Mouse (Mus musculus): ENCODE measurements at regions not wholly inside any gene's neighbourhood (a gene's known extent, or its start where the extent isn't known, plus 50 kb on each side); places are given as distances from the start of the nearest gene placed in this dataset.

- TF ChIP-seq CTCF (IDR thresholded peaks at IDR 0.05; ENCODE audit: control insufficient read depth, insufficient read depth, insufficient replicate concordance, low read depth, low read length) (no peak), POLR2A (IDR thresholded peaks at IDR 0.05; ENCODE audit: control insufficient read depth, low read depth, low read length) (no peak)
These were observed 171.8 kb downstream of the Actr3 start for GRCm38 (mm10) chr1:125263684-125264083.

All from testis, adult 2 months (tissue).